Comparison of ENCODE assay signal across 9 mouse cellular contexts in the genomic region with DNA sequence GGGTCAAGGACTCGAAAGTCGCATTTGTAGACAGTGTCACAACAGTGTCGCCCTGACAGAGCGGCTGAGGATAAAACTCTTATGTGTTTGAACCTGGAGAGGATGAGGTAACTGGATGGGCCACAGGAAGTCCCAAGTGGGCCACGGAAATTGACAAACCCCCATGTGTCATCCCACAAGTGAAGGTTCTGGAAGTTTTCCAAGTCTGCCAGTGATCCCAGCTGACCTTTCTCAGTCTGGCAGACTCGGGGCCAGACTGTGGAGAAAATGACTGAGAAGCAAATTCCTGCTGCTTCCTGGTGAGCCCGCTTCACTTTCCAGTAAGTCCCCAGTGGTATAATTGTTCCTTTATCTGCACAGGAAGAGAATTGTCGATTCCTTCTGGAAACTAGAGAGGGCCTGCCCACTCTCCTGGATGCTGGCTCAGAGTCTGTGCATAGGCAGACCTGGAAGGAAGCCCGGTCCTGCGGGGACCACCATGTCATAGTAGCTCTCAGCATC. TPM values are rescaled to one million over a fixed set of nuclear protein-coding genes. Genes with fewer than 3 reads are reported as not detected.
DNase-seq lines count a peak whose midpoint lies in the region; ATAC-seq and TF ChIP-seq lines count a peak whose summit lies in the region.
"Had no signal": no experiment of that assay in that cellular context is flagged by ENCODE, and none has a peak within 500 bp of the region (broad histone marks: within the 10 kb centered on the region; RNA-seq: fewer than 3 reads in every experiment).

No protein-coding gene starts in this region.

- 55% methylated on average over 10 of the region's 10 CpGs for WGBS in cerebellum, adult 2 months
- 51% methylated on average over 10 of the region's 10 CpGs for WGBS in heart, embryonic 14.5 days
- WGBS in liver, embryonic 13.5 days (ENCODE audit: insufficient replicate concordance): 63% methylated on average over 10 of the region's 10 CpGs

- H3K9me3 ChIP-seq in heart, embryonic 14.5 days (ENCODE audit: control insufficient read depth, low read length): no peaks in the 10 kb centered on the region
- no peaks in the 10 kb centered on the region for H3K9me3 ChIP-seq in liver, embryonic 13.5 days (replicated peaks)
- H3K9me3 ChIP-seq: megakaryocyte, embryonic 14.5 days had no signal

- H3K27me3 ChIP-seq in cerebellum, adult 2 months (ENCODE audit: control insufficient read depth, insufficient read depth, low read length): no peaks in the 10 kb centered on the region
- no peaks in the 10 kb centered on the region for H3K27me3 ChIP-seq in heart, embryonic 14.5 days (ENCODE audit: control insufficient read depth, insufficient read depth, low read length)
- no peaks in the 10 kb centered on the region for H3K27me3 ChIP-seq in liver, embryonic 13.5 days
- H3K27me3 ChIP-seq: megakaryocyte, embryonic 14.5 days had no signal

- peak; percentile 63 to 77 for DNase-seq in cerebellum, postnatal 10 days
- DNase-seq in cerebellum, adult 2 months: no peak
- peak; percentile 81 for DNase-seq in 416B (ENCODE audit: low read depth)
- DNase-seq in liver, embryonic 13.5 days: no peak
- DNase-seq in right cerebral cortex, adult 18-20 months: no peak
- no peak for DNase-seq in right cerebral cortex, postnatal 14 days
- no peak for DNase-seq in spleen, postnatal 10 days (ENCODE audit: low spot score in 2 of 2)

- no peak for TF ChIP-seq CTCF in cerebellum, adult 2 months (IDR thresholded peaks at IDR 0.05; ENCODE audit: borderline replicate concordance, insufficient read depth, low read depth, low read length)

- H3K4me2 ChIP-seq in heart, embryonic 14.5 days (ENCODE audit: low read length): no peak overlapping the region
- no peak overlapping the region for H3K4me2 ChIP-seq in liver, embryonic 13.5 days

- no peak for TF ChIP-seq POLR2A in cerebellum, adult 2 months (IDR thresholded peaks at IDR 0.05; ENCODE audit: borderline replicate concordance, insufficient read depth, low read length)

- ATAC-seq in heart, embryonic 14.5 days (ENCODE audit: insufficient number of reproducible peaks, insufficient read depth, low FRiP score, low read depth): peak; percentile 87
- ATAC-seq in liver, embryonic 13.5 days (ENCODE audit: low read depth): 0 out of 2 replicates have a peak, but pooled peaks have one; percentile 23

- no peaks in the 10 kb centered on the region for H3K36me3 ChIP-seq in heart, embryonic 14.5 days (ENCODE audit: control insufficient read depth, insufficient read depth, low read length)
- H3K36me3 ChIP-seq in liver, embryonic 13.5 days: no peaks in the 10 kb centered on the region

- no peak overlapping the region for H3K9ac ChIP-seq in heart, embryonic 14.5 days (ENCODE audit: low read length)
- H3K9ac ChIP-seq in liver, embryonic 13.5 days: no peak overlapping the region

- no peaks in the 10 kb centered on the region for H3K4me1 ChIP-seq in cerebellum, adult 2 months (ENCODE audit: control insufficient read depth, insufficient read depth, low read length)
- H3K4me1 ChIP-seq in heart, embryonic 14.5 days (ENCODE audit: control insufficient read depth in 2 of 2, insufficient read depth in 2 of 2, low read length in 2 of 2): peaks cover 7 to 12% of the 10 kb centered on the region in 2 experiments; a peak in 3 of 4 replicates
- H3K4me1 ChIP-seq in liver, embryonic 13.5 days (replicated peaks): peaks cover 3% of the 10 kb centered on the region; the same call in 1 of the 2 replicates

- H3K27ac ChIP-seq in cerebellum, adult 2 months (ENCODE audit: insufficient read depth, low read length): no peak overlapping the region
- H3K27ac ChIP-seq in heart, embryonic 14.5 days (replicated peaks in 1 of 2; ENCODE audit: control insufficient read depth in 1 of 2, insufficient read depth in 1 of 2, low read depth in 2 of 2, low read length in 2 of 2): peak overlapping the region; percentile 45 to 53; a peak in 1 of 4 replicates
- H3K27ac ChIP-seq in liver, embryonic 13.5 days: no peak overlapping the region

- H3K4me3 ChIP-seq in cerebellum, adult 2 months (replicated peaks; ENCODE audit: insufficient read depth, low read depth, low read length): no peak overlapping the region
- no peak overlapping the region for H3K4me3 ChIP-seq in heart, embryonic 14.5 days (ENCODE audit: control insufficient read depth in 1 of 2, insufficient read depth in 1 of 2, low read depth in 1 of 2, low read length in 2 of 2)
- H3K4me3 ChIP-seq in liver, embryonic 13.5 days (replicated peaks): no peak overlapping the region
- H3K4me3 ChIP-seq: megakaryocyte, embryonic 14.5 days had no signal

RNA-seq across cellular contexts. Expression of gene Cd180, which starts 47.0 kb away (rescaled TPM):
- polyA plus RNA-seq in cerebellum, adult 2 months (2012; rRNA removed): 0.60 and 0.65 TPM in 2 replicates
- 0.88 and 0.94 TPM in 2 replicates for polyA plus RNA-seq in heart, embryonic 14.5 days (2014; fragmentation: Nextera tagmentation; extraction: Ambion mirVana)
- polyA plus RNA-seq in liver, embryonic 13.5 days (2015; fragmentation: Nextera tagmentation; extraction: Ambion mirVana): 0.91 and 1.00 TPM in 2 replicates

Comparison
In these comparisons a context has a peak if more than half of its experiments do, and no peak if none do; other contexts are left out.
1. DNase-seq: peak in cerebellum, postnatal 10 days (2 of 2) and 416B (single experiment); none in cerebellum, adult 2 months (0 of 2), liver, embryonic 13.5 days (single experiment), right cerebral cortex, adult 18-20 months (single experiment), right cerebral cortex, postnatal 14 days (single experiment) and spleen, postnatal 10 days (0 of 2).
2. H3K27ac ChIP-seq: peak in heart, embryonic 14.5 days (2 of 2); none in cerebellum, adult 2 months (single experiment) and liver, embryonic 13.5 days (single experiment).